Mouse (Mus musculus) fibroblast of lung, adult 2 months (primary cell): ENCODE data around the gene Ptprm.

Experiments
- DNase-seq: peaks from one replicate; pipeline ENCODE4 v3.0.0-alpha.2; 2011; ENCODE audit warnings: low read depth

Gene Ptprm

DNA sequence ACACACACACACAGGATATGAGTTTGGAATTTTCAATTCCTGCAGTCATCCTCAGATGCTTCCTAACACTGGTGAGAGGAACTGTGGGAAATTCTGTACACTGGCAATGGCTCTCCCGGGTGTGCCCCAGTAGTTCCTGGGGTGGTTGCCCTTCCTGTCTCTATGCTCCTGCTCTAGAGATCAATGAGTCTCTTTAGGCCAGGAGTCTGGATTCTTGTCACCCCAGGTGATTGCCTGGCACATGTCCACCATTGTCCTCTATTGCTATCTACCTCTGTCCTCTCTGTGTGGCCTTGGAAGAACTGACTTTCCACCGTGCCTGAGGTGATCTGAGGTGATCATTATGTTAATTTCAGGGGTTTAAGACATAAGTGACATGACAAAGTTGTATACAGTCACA is 10.8 kb downstream of the Ptprm start:
- no peak for DNase-seq

DNA sequence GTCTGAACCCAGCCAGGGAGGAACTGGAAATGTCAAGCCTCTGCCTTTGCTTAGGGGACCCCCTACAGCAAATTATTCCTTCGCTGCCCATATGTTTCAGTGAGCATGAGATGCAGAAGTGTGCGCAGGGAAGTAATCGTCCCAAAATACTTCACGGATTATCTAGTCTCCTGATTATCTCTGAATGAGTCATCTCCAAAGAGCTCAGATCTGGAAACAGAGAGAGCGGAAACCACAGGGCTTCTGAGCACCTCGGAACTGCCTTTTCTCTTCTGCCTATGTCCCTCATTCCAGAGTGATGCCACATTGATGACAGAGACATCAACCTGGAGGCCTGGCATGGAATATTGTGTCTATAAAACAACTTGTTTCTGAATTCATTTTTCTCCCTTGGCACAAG is 11.3 kb downstream of the Ptprm start:
- no peak for DNase-seq

DNA sequence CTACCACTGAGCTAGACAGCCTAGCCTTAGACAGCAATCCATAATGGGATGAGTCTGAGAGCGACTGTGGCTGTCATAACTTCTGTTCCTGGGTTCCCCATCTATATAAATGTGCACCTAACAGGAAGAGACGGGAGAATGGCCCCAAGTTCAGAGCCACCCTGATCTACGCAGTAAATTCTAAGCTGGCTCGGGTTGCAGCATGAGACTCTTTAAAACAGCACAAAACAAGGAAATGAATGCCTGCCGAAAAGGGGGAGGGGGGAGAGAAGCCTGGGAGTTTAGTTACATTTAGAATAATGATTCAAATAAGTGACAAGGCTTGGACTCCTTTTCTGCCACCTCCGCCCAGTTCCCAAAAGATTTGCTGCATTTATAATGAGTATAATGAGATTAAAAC is 13.9 kb downstream of the Ptprm start:
- no peak for DNase-seq

DNA sequence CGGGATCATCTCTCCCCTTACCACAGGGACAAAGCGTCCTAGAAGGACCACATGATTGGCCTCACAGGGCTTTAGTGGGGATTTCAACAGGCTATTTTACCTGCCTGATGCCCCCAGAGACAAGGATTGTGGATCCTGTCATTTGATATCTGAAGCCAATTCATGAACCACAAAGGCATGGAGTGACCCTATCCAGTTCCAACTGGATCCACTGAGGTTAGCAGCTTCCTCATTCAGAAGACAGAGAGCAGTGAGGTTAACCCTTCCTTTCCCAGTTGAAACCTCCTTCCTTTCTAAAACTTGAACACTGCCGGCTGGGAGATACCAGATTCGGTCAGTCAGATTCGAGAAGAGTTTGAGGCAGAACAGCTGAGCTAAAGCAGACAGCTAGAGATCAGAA is 14.7 kb downstream of the Ptprm start:
- no peak for DNase-seq

DNA sequence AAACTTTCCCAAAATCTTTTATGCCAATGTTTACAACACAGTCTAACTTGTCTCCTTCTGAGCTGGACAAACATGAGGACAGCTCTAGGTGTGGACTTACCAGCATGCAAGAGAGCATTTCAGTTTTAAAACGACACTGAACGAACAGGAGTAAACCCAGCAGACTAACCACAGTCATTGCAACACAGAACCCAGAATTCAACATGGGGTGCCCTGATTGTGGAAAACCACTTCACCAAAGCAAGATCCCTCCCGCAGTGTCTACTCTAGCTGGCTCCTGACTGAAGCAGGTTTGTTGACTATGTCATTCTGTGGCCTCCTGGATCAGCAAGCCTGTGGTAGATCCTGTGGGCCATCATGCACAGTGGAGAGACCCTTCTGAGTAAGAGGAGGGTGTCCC is 19.9 kb downstream of the Ptprm start:
- DNase-seq: no peak

GRCm38 (mm10) chr17:67329435-67329834 is 24.8 kb downstream of the Ptprm start:
- DNase-seq: no peak

GRCm38 (mm10) chr17:67324499-67324832 is 29.8 kb downstream of the Ptprm start:
- DNase-seq: no peak

GRCm38 (mm10) chr17:67323777-67324498 is 30.3 kb downstream of the Ptprm start:
- DNase-seq: no peak

DNA sequence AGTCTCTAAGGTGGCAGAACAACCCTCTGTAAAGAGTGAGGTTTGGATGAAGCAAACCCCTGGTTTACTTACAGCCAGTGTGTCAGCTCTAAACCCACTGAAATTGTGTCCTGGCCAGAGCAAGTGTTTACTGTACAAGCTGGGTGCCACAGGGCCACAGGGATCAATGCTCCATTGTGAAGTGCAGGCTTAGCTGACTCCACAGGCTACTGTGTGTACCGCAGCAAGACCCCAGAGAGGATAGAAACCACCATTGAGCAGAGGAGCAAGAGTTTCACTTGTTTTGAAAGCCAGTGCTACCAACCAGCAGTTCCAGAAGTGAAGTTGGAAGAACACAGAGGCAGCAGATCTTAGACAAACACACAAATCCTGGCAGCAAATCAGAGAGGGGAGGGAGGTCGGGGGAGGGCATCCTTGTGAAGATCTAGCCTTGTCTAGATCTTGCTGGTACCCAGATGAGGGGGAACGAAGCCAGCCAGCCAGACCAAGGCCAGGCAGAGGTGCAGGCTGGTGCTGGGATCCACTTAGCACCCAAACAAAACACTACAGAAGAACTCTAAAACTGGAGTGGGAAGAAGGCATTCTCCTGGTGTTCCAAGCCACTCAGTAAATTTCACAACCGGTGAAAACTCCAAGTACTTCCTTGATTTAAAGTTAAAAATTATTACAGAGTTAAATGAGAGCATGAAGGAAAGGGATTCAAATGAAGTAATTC is 39.6 kb downstream of the Ptprm start:
- DNase-seq: peak; percentile 24

- no peak for DNase-seq
Measured at GRCm38 (mm10) chr17:67308421-67308820, 45.8 kb downstream of the Ptprm start.

DNA sequence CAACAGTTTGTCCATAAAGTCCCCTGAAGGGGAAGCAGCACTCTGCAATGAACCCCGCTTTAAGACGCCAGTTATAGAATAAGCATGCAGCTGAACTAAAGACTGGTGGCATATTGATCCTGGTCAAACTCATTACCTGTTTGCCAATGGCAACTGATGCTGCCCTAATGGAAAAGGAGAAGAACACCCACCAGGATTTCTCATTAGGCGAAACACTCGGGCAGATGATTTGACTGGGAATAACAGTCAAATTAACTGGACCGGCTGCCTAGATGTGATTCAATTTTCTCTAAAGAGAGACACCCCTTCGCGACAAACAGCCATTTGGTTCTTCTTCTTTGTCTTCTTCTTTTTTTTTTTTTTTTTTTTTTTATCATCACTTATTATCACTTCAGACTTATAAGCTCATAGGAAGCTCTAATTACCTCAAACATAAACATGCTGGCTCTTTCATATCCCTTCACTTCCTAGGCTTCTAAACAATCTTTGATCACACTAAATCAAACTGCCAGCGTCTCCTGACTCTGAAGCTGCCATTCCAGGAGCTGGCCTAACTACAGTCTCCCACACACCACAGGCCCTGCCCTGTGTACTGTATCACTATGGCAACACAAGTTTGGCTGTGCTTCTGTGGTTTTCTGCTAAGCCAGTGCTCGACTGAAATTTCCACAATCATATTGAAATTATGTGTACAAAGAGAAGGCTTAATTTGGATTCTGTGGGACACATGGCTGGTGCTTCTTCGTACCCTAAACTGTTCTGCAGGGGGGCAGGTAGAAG is 48.0 kb downstream of the Ptprm start:
- DNase-seq: peak; percentile 79

- DNase-seq: peak; percentile 90
Measured at GRCm38 (mm10) chr17:67304831-67305230, 49.4 kb downstream of the Ptprm start.

DNA sequence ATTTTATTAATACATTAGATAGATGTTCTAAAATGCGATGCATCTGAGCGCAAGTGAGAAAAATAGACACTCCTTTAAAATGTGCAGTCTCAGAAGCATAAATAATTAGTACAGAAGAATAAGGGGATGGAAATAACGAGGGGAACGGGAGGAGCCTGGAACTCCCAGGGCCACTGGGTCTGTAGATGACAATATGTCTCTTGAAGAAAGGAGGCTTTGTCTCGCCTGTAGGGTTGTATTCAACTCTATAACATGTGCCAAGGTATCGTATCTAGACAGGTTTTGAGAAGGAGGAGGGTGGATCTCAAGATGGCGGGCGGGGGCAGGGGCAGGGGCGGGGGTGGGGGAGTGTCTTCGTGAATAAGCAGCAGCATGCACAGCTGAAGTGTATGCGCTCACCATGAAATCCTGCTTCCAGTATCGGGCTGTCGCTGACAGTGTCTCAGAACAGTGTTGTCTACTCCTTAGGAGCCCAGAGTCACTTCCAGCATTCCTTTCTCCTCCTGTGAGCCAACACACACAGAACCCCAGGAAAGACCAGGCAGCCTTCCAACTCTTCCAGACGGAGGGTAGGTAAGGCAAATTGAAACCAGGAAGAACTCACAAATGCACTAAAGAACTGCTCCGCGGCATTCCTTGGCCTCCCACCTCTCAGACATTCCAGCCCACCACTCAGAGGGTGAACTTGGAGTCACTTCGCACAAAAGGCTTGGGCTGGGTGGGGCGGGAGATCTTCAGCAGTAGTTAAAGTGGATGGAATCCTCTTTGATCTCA is 50.7 kb downstream of the Ptprm start:
- peak; percentile 72 for DNase-seq

GRCm38 (mm10) chr17:67302569-67302968 is 51.7 kb downstream of the Ptprm start:
- DNase-seq: no peak

DNA sequence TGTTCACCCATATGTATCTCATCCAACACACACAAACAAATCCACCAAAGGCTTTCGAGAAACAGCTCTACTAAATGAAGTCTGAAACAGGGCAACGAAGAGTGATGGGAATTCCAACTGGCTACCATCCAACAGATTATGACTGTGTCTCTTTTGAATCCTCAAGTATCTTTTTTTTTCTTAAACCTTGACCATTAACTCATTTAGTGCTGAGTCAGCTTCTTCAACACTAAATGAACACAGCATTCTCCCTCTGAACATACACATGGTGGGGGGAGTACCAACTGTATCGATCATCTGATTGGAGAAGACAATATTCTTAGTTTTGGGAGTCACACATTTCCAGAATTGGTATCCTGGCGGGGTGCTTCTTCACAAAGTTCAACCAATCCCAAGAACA is 52.2 kb downstream of the Ptprm start:
- DNase-seq: no peak

GRCm38 (mm10) chr17:67301367-67301766 is 52.9 kb downstream of the Ptprm start:
- DNase-seq: no peak

DNA sequence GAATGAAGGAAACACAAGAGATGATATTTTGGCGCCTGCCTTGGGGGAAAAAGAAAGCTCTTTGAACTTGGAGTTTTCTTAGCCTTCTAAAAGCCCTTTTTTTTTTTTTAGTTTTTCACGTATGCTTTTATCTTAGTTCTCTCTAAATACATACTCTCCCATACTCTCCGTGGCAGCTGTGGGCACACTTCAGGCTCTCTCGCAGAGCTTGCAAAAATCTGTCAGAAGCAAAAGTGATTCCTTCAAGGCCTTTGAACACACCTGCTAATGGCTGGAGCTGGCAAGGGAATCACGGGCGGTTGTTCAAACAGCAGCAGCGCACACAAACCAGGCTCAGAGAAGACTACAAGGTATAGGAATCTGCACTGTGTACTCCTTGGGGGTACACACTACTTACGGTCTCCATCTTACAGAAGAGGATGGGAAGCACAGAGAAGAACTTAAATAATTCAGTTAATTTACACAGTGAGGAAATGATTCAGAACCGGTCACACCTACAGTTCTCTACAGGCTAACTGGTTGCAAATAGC is 55.9 kb downstream of the Ptprm start:
- DNase-seq: no peak

- no peak for DNase-seq
Measured at GRCm38 (mm10) chr17:67296604-67297595, 57.4 kb downstream of the Ptprm start.

GRCm38 (mm10) chr17:67290662-67291240 is 63.5 kb downstream of the Ptprm start:
- DNase-seq: no peak

GRCm38 (mm10) chr17:67287501-67287900 is 66.8 kb downstream of the Ptprm start:
- no peak for DNase-seq
